Mouse (Mus musculus) left cerebral cortex, adult 8-10 months (tissue): Measurements from ENCODE around the gene Otp. TPM values are rescaled to one million over a fixed set of nuclear protein-coding genes. Genes with fewer than 3 reads are reported as not detected.

Experiments
- DNase-seq, 2 experiments: peaks; one replicate each; pipeline ENCODE4 v3.0.0; 2022; ENCODE audit warnings: low spot score in 2 of 2
- total RNA-seq, 4 experiments: library from RNA; stranded (reverse); gene quantifications; 2 replicates each; pipeline ENCODE4 v1.2.4; 2022

Otp gene
- total RNA-seq: under 1 TPM; 0.17 to 0.84 (median 0.39) TPM

DNA sequence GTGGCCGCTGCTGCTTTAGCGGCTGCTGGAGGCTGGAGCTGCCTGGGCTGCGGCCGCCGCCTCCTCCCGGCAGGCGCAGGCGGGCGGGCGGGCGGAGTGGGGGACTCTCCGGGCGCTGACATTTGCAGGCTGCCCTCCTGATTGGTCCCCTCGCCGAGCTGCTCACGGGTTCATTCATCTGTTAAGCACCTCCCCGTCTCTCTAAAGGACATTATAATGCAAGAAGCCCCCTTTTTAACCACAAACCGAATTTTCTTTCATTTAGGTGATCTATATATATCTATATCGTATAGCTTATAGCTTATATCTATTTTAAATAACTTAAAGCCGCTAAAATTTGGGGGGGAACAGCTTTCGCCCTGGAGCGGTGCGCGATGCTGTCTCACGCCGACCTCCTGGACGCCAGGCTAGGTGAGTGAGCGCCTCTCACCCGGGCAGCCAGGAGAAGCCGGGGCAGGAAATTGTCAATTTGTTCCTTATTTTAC is at the start of gene Otp:
Otp (plus strand) TSS at position 207 of the 485 bp plus-strand sequence.
- no peak for DNase-seq

DNA sequence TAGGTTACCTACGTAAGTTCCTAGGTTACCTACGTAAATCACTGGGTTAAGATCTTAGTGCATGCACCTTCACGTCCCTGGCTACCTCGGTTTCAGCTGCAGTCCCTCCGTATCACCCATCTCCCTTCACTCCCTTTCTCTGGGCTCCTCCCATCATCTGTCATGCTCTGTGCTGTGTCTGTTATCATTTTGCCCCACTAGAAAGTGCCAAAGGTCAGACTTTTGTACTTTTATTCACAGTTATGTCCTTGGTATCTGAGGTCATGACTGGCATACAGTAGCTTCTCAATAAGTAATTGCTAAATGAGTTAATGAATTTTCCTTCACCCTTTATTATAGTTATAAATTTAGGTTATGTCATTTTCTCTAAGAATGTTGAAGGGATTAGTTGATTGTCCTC is 49.0 kb upstream of the Otp start:
- no peak for DNase-seq

DNA sequence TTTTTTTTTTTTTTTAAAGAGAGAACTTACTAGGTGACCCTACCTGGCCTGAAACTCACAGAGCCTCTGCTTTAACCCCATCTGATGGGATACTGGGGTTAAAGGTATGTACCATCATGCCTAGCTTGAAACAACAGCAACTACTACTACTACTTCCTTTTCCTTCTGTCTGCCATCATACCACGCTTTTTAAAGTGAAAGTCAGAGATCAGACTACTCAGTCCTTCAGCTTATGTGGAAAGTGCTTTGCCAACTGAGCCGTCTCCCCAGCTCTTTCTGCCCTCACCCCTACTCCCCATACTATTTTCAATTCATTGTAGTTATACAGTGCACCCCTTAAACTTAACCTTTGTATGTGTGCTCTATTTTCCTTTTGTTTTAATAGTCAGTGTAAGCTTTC is 48.4 kb upstream of the Otp start:
- DNase-seq: no peak

DNA sequence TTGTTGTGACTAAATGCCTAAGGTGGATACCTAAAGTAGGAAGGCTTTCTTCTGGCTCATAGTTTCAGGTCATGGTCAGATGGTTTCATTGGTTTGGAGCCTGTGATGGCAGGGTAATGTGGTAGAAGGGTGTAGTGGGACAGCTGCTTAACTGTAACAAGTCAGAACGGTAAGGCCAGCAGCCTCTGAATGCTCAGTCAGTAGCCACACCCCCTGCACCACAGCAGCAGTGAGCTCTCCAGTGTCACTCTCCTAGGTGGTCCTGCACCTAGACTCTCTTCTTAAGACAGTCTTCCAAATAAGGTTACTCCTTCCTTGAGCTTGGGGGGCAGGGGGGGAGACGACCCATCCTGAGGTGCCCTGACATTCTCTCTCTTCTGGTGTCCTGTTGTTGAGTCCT is 47.6 kb upstream of the Otp start:
- no peak for DNase-seq

DNA sequence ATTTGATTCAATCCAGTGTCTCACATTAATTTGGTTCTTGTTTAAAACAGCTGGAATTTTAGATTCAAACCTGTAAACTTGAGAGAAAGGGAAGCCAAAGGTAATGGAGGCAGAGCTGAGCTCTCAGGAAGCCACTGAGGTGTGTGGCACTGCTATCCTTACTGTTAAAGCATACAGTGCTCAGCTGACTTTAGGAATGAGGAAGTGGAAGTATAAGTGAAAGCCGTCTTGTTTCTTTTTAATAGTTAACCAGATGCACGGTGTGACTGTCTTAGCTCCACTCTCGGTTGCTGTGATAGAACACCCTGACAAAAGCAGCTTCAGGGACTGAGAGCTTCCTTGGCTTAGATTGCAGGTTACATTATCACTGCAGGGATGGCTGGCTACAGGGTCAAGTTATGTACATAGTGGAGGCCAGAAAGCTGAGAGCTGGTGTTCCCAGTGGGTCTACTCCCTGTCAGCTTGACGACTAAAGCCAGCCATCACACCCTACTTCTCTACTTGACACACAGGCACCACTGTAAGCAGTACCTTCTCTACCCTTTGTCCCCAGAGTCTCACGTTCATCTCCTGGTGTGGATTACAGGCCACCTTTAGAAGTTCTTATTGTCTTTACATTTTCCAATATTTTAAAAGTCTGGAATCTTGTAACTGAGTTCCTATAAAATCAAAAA is 37.2 kb upstream of the Otp start:
- DNase-seq: no peak

DNA sequence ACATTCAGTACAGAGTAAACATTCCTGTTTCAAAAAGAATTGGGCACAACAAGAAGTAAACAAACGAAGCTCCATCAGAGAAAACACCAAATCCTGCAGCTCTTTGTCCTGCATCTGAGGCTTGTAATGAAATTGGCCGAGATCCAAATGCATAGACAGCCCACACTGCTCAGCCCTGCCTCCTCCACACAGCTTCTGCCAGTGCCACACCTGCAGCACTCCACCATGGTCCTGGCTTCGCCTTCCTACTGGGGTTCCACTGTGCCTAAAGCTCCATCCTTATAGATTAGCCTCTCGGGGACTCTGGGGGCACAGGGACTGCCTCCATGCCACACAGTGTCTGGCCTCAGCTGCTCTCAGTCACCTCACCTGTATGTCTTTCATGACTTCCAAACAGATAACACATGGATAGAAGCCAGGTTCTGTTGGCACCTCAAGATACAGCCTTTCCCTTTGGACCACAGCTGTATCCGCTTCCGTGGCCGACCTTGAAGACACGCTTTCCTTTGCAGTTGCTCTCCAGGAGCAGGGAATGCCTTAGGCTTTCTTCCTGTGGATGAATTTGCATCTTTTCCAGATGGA is 36.6 kb upstream of the Otp start:
- peak in 1 of 2 experiments; percentile 10 for DNase-seq

DNA sequence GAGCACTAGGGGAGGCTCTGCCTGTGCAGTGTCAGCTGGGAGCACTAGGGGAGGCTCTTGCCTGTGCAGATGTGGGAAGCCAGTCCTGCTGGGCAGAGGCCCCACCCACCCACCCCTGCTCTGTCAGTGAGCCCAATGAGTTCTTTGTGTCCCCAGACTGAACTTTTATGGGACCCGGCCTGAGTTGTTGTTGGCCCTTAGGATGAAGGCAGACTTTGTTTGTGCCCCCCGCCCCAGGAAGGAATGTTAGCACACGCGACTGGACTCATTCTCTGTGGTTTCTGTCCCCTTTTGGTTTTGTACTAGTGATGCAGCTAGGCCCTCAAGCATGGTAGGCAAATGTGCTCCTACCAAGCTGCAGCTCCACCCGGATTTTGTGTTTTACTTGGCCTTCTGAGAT is 32.2 kb upstream of the Otp start:
- no peak for DNase-seq

DNA sequence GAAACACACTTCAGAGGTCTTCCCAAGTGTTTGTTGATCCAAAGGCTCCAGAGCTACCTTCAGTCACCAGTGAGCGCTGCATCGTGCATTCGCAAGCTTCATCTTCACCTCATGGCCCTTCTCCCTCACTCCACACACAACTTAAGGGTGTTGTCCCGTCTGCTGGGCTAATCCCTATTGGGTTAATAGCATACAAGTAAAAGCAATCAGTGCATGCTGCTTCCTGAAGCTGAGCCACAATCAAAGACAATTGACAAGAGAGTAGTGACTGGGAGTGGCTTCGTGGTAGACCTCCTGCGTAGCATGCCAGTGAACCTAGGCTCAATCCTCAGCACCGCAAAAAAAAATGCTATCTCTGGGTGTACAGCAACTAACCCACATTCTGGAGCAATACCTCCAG is 27.5 kb upstream of the Otp start:
- no peak for DNase-seq

DNA sequence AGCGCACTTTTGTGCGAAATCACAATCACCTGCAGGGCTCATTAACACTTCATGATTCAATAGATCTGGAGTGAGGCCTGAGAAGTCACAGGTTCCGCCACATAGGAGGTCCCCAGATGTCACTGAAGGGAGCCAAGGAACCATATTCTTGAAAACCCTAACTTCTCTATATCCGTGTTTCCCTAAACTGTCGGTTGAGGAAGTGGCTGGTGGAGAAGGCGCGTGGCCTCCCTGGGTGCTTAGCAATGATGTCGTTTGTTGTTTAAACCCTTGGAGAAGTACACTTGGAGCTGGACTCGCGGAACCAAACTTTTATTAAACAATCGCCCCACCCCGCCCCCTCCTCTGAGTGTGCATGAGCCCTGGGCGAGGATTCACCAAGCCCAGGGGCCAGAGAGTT is 26.1 kb upstream of the Otp start:
- no peak for DNase-seq

DNA sequence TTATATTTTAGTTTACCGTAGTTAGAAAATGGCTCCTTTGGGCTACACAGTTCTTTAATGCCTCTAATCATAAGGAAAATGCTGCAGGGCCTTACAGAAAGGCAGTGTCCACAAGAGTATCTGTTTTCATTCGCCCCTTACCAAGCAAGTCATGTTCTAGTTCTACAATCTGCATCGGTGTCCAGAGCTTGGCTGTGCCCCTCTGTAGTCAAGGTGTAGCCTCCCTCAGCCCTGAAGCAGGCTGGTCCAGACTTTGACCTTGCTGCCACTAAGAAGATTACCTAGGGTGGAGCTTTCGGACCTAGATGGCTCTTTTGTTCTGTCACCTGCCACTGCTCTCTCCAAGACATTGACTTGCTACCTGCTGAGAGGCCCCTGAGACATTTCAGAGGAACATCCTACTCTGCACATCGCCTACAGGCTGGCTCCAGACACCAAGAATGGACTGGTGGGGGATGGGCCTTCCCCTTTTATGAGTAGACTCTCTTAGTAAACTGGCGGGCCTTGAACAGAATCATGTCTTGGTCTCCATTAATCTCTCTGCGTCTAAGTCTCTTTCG is 17.3 kb upstream of the Otp start:
- no peak for DNase-seq

DNA sequence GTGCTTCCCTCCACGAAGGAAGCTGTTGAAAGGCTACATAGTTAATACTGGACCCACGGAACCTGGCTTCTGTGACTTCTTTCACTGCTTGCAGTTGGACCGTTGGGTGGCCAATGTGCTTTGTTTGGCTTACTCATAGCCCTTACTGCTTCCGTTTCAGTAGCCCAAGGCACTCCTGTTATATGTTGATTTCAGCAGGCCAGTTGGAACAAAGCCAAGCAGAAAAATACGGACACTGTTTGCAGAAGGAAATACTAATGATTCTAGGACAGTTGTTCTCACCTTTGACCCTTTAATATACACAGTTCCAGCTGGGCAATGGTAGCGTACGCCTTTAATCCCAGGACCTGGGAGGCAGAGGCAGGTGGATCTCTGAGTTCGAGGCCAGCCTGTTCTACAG is 16.1 kb upstream of the Otp start:
- DNase-seq: no peak

DNA sequence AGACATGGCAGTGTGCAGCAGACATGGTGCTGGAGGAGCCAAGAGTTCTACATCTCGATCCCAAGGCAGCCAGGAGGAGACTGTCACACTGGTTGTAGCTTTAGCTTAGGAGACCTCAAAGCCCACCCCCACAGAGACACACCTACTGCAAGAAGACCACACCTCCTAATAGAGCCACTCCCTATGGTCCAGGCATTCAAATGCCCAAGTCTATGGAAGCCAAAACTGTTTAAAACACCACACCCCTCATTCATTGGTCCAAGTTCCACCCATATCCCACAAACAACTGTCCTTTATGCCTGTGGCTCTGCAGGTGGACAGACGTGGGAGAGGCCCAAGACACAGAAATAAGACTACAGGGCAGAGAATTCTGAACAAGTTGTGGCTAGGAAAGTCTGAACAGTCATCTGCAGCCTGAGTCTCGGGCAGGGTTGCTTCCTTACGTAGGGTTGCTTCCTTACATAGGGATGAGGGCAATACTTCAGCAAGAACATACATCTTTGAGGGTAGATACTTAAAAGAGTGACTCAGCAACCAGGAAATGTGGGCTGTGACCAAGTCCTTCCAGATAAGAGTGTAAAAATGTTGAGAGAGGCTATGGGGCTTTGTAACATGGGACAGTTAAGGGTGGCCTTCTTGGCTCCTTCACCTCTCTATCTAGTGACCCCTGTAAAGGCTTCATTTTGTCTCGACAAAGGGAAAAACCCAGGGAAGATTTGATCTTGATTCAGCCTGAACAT is 12.7 kb upstream of the Otp start:
- no peak for DNase-seq

DNA sequence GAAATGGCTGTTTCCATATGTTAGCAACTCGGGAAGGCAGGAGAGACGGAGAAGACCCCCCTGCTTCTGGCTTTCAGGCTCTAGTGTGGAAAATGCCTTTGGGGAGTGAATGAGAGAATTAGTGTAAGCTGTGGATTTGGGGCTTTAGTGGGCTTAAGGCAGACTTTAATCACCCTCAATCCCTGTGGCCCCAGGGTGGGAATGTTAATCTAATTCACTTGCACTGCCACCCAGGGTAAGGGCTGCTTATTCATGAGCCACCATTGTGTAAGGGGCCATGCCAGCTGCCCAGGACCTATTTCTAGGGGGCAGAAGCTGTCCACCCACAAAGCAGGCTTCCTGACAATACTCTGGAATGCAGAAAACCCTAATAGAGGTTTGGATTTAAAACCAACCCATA is 8.5 kb upstream of the Otp start:
- DNase-seq: no peak

DNA sequence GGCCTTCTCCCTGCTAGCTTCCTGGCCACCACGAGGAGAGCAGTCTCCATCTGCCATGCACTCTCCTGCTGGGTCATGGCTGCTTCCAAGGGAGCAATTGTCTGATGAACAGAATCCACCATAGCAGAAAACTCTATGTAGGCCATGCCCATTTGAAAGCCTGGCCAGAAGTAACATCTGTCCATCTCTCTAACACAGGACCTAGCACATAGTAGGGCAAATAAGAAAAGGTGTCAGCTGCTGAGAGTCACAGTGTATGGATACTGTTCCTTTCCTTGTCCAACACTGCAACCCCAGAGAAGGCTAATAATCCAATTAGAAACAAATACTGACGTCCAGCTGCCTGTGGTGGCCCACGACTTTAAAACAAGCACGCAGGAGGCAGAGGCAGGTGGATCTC is 7.6 kb upstream of the Otp start:
- DNase-seq: no peak

DNA sequence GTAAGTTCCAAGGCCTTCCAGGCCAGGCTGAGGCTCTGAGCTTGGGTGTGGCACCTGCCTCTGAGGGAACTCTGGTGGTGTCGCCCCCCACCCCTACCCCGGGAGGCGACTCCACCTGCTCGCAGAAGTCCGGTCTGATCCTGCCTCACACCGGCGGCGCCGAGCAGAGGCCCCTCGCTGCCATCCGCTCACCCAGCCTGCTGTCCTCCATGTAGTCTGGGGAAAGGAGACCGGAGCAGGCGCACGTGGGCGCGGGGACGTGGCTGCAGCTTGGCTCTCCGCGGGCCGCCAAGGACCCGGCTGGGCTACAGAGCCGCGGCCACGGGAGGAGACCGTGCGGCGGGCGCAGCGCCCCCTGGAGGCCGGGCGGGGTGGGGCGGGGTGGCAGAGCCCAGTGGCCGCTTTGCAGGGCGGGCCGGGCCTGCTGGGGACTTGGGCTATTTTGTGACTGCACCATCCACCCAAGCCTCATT is 6.9 kb upstream of the Otp start:
- peak in 1 of 2 experiments; percentile 15 for DNase-seq

DNA sequence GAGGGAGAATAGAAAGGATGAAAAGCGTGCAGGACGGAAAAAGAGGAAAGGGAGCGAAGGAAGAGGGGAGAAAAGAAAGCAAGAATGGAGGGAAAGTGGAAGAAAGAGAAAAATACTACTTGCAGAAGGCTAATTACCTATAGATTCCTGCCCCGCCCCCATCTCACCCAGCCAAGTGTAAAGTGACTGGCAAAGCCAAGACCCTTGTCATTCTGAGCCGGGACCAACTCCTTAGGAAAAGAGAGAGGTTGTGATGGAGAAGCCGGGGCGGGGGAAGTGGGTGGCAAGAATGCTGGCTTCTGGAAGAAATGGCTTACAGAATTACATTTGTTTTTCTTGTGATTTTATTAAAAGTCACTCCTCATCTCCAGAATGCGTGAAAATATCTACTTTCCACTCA is 5.9 kb upstream of the Otp start:
- DNase-seq: no peak

DNA sequence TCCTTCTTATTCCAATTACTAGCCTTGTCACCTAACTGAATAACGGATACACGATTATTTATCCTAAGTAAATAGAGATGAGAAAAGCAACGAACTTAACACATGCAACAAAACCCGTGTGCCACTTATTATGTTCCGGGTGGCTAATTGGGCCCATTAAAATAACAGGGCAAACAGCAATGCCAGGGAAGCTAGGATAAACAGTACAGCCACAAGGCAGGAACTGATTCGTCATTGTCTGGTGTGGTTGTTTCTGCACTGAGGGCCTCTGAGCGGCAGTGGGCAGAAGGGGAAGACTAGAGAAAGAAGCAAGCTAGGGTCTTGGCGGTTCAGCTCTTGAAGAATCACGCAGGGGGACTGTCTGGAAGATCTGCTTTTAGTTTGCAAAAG is 5.3 kb upstream of the Otp start:
- no peak for DNase-seq

DNA sequence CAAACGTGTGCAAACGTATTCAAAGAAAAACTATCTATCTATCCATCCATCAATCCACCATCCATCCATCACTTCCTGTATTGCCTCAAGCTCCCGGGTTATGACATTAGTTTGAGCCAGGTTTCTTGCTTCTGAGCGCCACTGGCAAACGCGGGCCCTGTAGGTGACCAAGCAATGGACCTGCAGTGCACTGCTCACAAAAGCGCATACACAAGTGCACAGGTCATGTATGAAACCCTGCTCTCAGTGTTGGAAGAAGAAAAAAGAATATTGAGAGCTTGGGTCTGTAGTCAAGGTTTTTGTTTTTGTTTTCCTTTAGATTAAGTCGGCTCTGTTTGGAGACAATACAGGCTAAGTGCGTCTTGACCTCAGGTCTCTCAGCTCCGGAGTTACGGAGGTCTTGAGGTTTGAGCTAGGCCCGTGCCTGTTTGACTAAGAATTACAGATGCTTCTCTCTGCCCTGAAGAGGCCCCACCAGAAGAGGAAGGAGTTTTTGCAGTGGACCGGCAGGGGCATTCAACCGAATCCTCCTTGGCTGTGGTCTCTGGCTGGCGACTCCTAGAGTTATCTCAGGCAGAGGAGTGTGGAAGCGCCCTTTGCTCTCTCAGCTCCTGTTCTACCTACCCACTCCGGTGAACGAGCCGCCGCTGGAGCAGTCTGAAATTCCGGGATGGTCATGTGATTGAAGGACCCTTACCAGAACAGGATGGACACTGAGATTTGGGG is 4.8 kb upstream of the Otp start:
- no peak for DNase-seq

DNA sequence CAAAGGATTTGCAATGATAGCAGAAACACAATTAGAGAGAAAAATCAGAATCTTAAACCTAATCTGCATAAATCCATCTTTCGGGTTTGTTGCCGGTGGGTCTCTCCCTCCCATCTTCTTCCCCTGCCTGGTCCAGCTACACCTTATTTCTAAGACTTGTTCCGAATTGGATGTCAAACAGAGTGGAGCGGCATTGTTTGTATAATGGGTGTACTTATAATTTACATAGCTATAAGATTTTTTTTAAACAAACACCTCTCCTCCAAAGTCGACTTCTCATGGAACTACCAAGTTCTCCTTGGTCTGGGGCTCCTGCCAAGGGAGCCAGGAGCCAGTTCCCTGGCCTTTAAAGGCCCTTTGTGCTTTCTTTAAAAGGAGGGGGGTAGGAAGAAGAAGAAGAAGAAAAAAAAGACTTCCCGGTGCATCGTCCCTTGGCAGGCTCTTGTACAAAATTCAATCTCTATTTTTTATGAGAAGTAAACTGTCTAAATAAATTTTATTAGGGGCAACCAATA is 3.5 kb upstream of the Otp start:
- DNase-seq: no peak

DNA sequence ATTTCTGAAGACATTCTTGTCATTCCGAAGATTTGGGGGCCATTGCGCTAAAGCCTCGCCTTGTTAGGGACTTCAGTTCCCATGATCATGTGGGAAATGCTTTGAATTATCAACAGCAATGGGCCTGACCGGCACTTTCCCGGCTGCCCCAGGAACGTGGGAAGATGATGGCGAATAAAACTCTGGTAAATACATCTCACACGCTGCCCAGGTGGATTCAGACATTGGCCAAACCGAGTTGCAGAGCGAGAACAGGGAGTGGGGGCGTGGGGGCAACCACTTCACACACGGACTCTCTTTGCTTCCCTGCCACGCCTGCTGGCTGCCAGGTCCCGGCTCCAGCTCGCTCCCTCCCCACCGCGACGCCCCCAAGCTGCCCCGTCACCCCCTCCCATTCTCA is 3.0 kb upstream of the Otp start:
- DNase-seq: no peak
